Mouse (Mus musculus) CH12.LX (cell line): Measurements from ENCODE around the gene Adarb1. TPM values are rescaled to one million over a fixed set of nuclear protein-coding genes. Genes with fewer than 3 reads are reported as not detected.

Experiments used
- DNase-seq: peaks from one replicate; pipeline ENCODE4 v3.0.0-alpha.2; 2013; ENCODE audit errors: extremely low read depth
- H3K27ac ChIP-seq: 2 replicates; pipeline ENCODE4 v1.5.1; 2012; ENCODE audit warnings: low read depth, mild to moderate bottlenecking, control low read depth, moderate library complexity; ENCODE audit not compliant: insufficient read depth
- H3K27me3 ChIP-seq: replicated peaks from 2 replicates; pipeline ENCODE3; 2012; ENCODE audit warnings: inconsistent platforms
- H3K36me3 ChIP-seq, 2 experiments: replicated peaks in 1 of 2; 2 replicates each; pipeline versions ENCODE3 to v1.6.1; 2012; ENCODE audit warnings: inconsistent platforms in 1 of 2, low read length in 1 of 2, mild to moderate bottlenecking in 1 of 2, mixed read lengths in 1 of 2, moderate library complexity in 1 of 2; ENCODE audit not compliant: control insufficient read depth in 1 of 2, insufficient read depth in 1 of 2
- H3K4me1 ChIP-seq, 2 experiments: 2 replicates each; pipeline ENCODE4 v1.6.1; 2012; ENCODE audit warnings: inconsistent platforms in 1 of 2, moderate library complexity in 1 of 2; ENCODE audit not compliant: insufficient read depth in 2 of 2, control insufficient read depth in 1 of 2
- H3K4me2 ChIP-seq: 2 replicates; pipeline ENCODE4 v1.6.1; 2012; ENCODE audit warnings: low read depth, mild to moderate bottlenecking, control low read depth; ENCODE audit not compliant: poor library complexity, insufficient read depth, severe bottlenecking
- H3K4me3 ChIP-seq, 3 experiments: fragments of 150-350 bp in 1 of 3; sonication (generic) in 1 of 3; replicated peaks in 1 of 3; 2 replicates each; pipeline versions ENCODE3 to v1.5.1; 2011 to 2012; ENCODE audit warnings: low read depth in 2 of 3, low read length in 2 of 3, mild to moderate bottlenecking in 2 of 3, moderate library complexity in 2 of 3, control low read depth in 1 of 3, improper control_type of control experiment in 1 of 3, inconsistent platforms in 1 of 3, mixed read lengths in 1 of 3; ENCODE audit not compliant: poor library complexity in 1 of 3
- H3K79me2 ChIP-seq: replicated peaks from 2 replicates; pipeline ENCODE4 v1.6.1; 2012; ENCODE audit warnings: mild to moderate bottlenecking, moderate library complexity; ENCODE audit not compliant: control insufficient read depth, poor library complexity, insufficient read depth, severe bottlenecking; ENCODE audit errors: extremely low read depth
- H3K9ac ChIP-seq: 2 replicates; pipeline ENCODE4 v1.6.1; 2012; ENCODE audit warnings: low read depth, mild to moderate bottlenecking, control low read depth, moderate library complexity; ENCODE audit not compliant: insufficient read depth
- H3K9me3 ChIP-seq: replicated peaks from 2 replicates; pipeline ENCODE3; 2012; ENCODE audit warnings: low read length, inconsistent platforms, mixed read lengths
- CTCF ChIP-seq, 2 experiments: IDR thresholded peaks in 1 of 2; conservative IDR thresholded peaks in 1 of 2; 2 replicates each; pipeline ENCODE4 v1.5.1; 2011 to 2012; ENCODE audit warnings: low read depth in 2 of 2, low read length in 2 of 2, improper control_type of control experiment in 1 of 2, inconsistent platforms in 1 of 2, mild to moderate bottlenecking in 1 of 2, moderate library complexity in 1 of 2
- ELF1 ChIP-seq: IDR thresholded peaks from 2 replicates; pipeline ENCODE4 v1.6.1; 2014; ENCODE audit warnings: low read depth, mild to moderate bottlenecking, inconsistent platforms, low read length, improper control_type of control experiment
- ETS1 ChIP-seq: conservative IDR thresholded peaks from 2 replicates; pipeline ENCODE4 v1.6.1; 2012; ENCODE audit warnings: low read depth, mild to moderate bottlenecking, inconsistent platforms, low read length, improper control_type of control experiment, moderate library complexity
- GABPA ChIP-seq: IDR thresholded peaks from 2 replicates; pipeline ENCODE4 v1.6.1; 2012; ENCODE audit warnings: low read depth, low read length, improper control_type of control experiment, inconsistent platforms; ENCODE audit not compliant: insufficient replicate concordance
- IRF4 ChIP-seq: IDR thresholded peaks from 2 replicates; pipeline ENCODE4 v1.6.1; 2014; ENCODE audit warnings: low read depth, mild to moderate bottlenecking, inconsistent platforms, low read length, improper control_type of control experiment
- JUN ChIP-seq: IDR thresholded peaks from 2 replicates; pipeline ENCODE4 v1.6.1; 2011; ENCODE audit warnings: low read depth, mild to moderate bottlenecking, low read length, improper control_type of control experiment, moderate library complexity; ENCODE audit not compliant: insufficient read depth
- JUND ChIP-seq: conservative IDR thresholded peaks from 2 replicates; pipeline ENCODE4 v1.6.1; 2011; ENCODE audit warnings: low read depth, low read length, improper control_type of control experiment
- KAT2A ChIP-seq: IDR thresholded peaks from 2 replicates; pipeline ENCODE4 v1.6.1; 2012; ENCODE audit warnings: low read length, improper control_type of control experiment, inconsistent platforms; ENCODE audit not compliant: insufficient replicate concordance
- MAFK ChIP-seq: IDR thresholded peaks from 2 replicates; pipeline ENCODE4 v1.6.1; 2011; ENCODE audit warnings: low read length, improper control_type of control experiment; ENCODE audit not compliant: insufficient replicate concordance
- MAZ ChIP-seq: IDR thresholded peaks from 2 replicates; pipeline ENCODE4 v1.6.1; 2012; ENCODE audit warnings: low read depth, mild to moderate bottlenecking, inconsistent platforms, low read length, improper control_type of control experiment, moderate library complexity
- MEF2A ChIP-seq: IDR thresholded peaks from 2 replicates; pipeline ENCODE4 v1.6.1; 2014; ENCODE audit warnings: low read depth, mild to moderate bottlenecking, inconsistent platforms, low read length, improper control_type of control experiment, borderline replicate concordance
- MXI1 ChIP-seq: IDR thresholded peaks from 2 replicates; pipeline ENCODE4 v1.6.1; 2011; ENCODE audit warnings: mild to moderate bottlenecking, low read depth, low read length, improper control_type of control experiment
- MYC ChIP-seq: IDR thresholded peaks from 2 replicates; pipeline ENCODE4 v1.6.1; 2011; ENCODE audit warnings: low read depth, mild to moderate bottlenecking, improper control_type of control experiment, low read length
- NRF1 ChIP-seq: IDR thresholded peaks from 2 replicates; pipeline ENCODE4 v1.6.1; 2014; ENCODE audit warnings: low read depth, mild to moderate bottlenecking, inconsistent platforms, low read length, improper control_type of control experiment, moderate library complexity
- POLR2AphosphoS2 ChIP-seq: IDR thresholded peaks from 2 replicates; pipeline ENCODE4 v1.6.1; 2011; ENCODE audit warnings: low read depth, low read length, improper control_type of control experiment
- RAD21 ChIP-seq: IDR thresholded peaks from 2 replicates; pipeline ENCODE4 v1.6.1; 2011; ENCODE audit warnings: low read depth, mild to moderate bottlenecking, low read length, improper control_type of control experiment, moderate library complexity
- SIN3A ChIP-seq: IDR thresholded peaks from 2 replicates; pipeline ENCODE4 v1.6.1; 2012; ENCODE audit warnings: low read length, improper control_type of control experiment, inconsistent platforms
- TCF12 ChIP-seq: IDR thresholded peaks from 2 replicates; pipeline ENCODE4 v1.6.1; 2014; ENCODE audit warnings: low read depth, mild to moderate bottlenecking, inconsistent platforms, low read length, improper control_type of control experiment
- UBTF ChIP-seq: IDR thresholded peaks from 2 replicates; pipeline ENCODE4 v1.6.1; 2012; ENCODE audit warnings: low read depth, mild to moderate bottlenecking, inconsistent platforms, low read length, improper control_type of control experiment, moderate library complexity
- ZC3H11A ChIP-seq: IDR thresholded peaks from 2 replicates; pipeline ENCODE4 v1.6.1; 2012; ENCODE audit warnings: low read depth, mild to moderate bottlenecking, inconsistent platforms, low read length, improper control_type of control experiment
- ZMIZ1 ChIP-seq: IDR thresholded peaks from 2 replicates; pipeline ENCODE4 v1.6.1; 2012; ENCODE audit warnings: low read depth, mild to moderate bottlenecking, inconsistent platforms, low read length, improper control_type of control experiment
- dilution Hi-C: fragments of 300-500 bp; cut with MboI; formaldehyde crosslinking; loops from 2 replicates; pipeline ENCODE4 v1.14.3; 2020; ENCODE audit warnings: low sequenced_read_pairs; ENCODE audit not compliant: extremely low pct_unique_long_range_greater_than_20kb, extremely low pct_ligation_motif_present
- in situ Hi-C: fragments of 300-500 bp; cut with MboI; formaldehyde crosslinking; loops from 3 replicates; pipeline ENCODE4 v1.14.3; 2019; ENCODE audit warnings: low sequenced_read_pairs, low pct_ligation_motif_present, low pct_unique_long_range_greater_than_20kb, mixed read lengths
- polyA plus RNA-seq: library from polyadenylated mRNA; unstranded; fragments of >175 nt; gene quantifications from 2 replicates; pipeline ENCODE4 v1.2.1, GENCODE M21; 2012; ENCODE audit warnings: low read depth; ENCODE audit not compliant: insufficient read length
- total RNA-seq, 2 experiments: library from RNA; depleted of rRNA; stranded (reverse); fragments of 300-350 nt in 1 of 2; fragments of >200 nt in 1 of 2; gene quantifications; 2 replicates each; pipeline ENCODE4 v1.2.3; 2012 to 2014

Adarb1 gene
- total and polyA plus RNA-seq, 3 experiments: 1.7 to 3.5 (median 2.4) TPM

DNA sequence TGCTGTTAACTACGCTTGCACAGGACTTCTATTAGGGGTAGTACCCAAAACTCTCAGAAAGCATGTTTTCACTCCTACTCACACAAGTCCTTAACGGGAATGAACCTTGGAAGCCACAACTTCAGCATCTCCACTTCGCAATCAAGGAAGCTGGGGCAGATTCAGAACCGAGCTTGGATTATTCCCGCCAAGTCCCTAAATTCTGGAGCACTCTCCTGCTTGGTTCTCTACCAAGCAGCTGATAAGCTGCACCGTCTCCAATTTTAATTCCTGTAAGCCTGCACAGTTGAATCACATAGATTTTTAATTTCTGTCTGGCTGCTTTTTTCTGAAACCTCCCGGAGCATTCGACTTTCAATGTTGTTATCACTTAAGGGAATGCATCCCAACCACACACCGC, 9.8 kb downstream of the Adarb1 start:
- TF ChIP-seq ZC3H11A (no peak), MXI1 (no peak), SIN3A (no peak), MEF2A (no peak), CTCF (conservative IDR thresholded peaks at IDR 0.05 in 1 of 2, IDR thresholded peaks at IDR 0.05 in 1 of 2; ENCODE audit: low read depth in 2 of 2, low read length in 2 of 2) (no peak), JUN (no peak), GABPA (no peak), TCF12 (no peak), JUND (no peak), MAZ (no peak), NRF1 (no peak), RAD21 (no peak), ELF1 (no peak), ETS1 (no peak), ZMIZ1 (no peak), MAFK (no peak)
- no peaks in the 10 kb centered on the region for H3K9me3 ChIP-seq
- peaks cover 4 to 5% of the 10 kb centered on the region in 2 experiments; a peak in 2 of 4 replicates for H3K4me1 ChIP-seq
- no peak overlapping the region for H3K4me3 ChIP-seq
- DNase-seq: no peak
- H3K36me3 ChIP-seq: no peaks in the 10 kb centered on the region
- in situ Hi-C loops: no loop called here
- no peaks in the 10 kb centered on the region for H3K79me2 ChIP-seq
- H3K27me3 ChIP-seq: peaks cover 1% of the 10 kb centered on the region
- H3K9ac ChIP-seq: no peak overlapping the region
- H3K27ac ChIP-seq: no peak overlapping the region
- no peak overlapping the region for H3K4me2 ChIP-seq
- dilution Hi-C loops: no loop called here

DNA sequence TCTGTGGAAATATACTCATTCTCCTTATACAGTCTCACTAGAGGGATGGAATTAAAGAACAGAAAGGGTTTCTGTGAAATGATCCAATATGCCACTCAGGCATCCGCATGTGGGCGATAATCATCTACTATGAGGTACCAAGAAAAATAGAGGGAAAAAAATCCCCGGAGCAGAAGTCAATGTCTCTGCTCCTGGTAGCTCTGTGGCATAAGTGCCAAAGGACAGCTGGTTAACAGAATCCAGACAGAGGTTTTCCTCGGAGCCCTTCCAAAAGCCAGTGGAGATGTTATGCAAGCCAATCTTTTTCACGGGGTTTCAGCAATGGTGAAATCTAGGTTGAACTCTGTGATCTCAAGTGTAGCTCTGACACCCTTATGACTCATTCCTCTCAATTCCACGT, 11.6 kb downstream of the Adarb1 start:
- Histone ChIP-seq H3K9ac (no peak overlapping the region), H3K79me2 (no peaks in the 10 kb centered on the region), H3K4me1 (0 out of 4 replicates have a peak, but pooled peaks cover 0 to 2% of the 10 kb centered on the region in 2 experiments), H3K36me3 (no peaks in the 10 kb centered on the region), H3K27ac (no peak overlapping the region), H3K9me3 (no peaks in the 10 kb centered on the region), H3K27me3 (no peaks in the 10 kb centered on the region), H3K4me3 (no peak overlapping the region), H3K4me2 (no peak overlapping the region)
- no peak for DNase-seq
- in situ Hi-C loops (no loop called here), dilution Hi-C loops (no loop called here)
- no peak for TF ChIP-seq MEF2A
- TF ChIP-seq POLR2AphosphoS2: no peak
- TF ChIP-seq MYC: no peak
- TF ChIP-seq KAT2A: no peak
- no peak for TF ChIP-seq IRF4
- TF ChIP-seq UBTF: no peak
